Mouse (Mus musculus) forebrain, embryonic 16.5 days (tissue): ENCODE measurements around the gene Ssty2. TPM values are rescaled to one million over a fixed set of nuclear protein-coding genes. Genes with fewer than 3 reads are reported as not detected.
"Not testable (repeated sequence)": the region's sequence is repeated elsewhere in the genome, so short reads cannot be mapped to it uniquely, and the experiment has no call there.

Experiments used
- ATAC-seq: fragments of 200-750 bp; cut with Nextera tagmentation; 2 replicates; pipeline ENCODE4 v1.8.0; 2017; ENCODE audit warnings: mild to moderate bottlenecking, moderate library complexity
- H3K27ac ChIP-seq: fragments of 300-500 bp; sonication (generic); 2 replicates; pipeline ENCODE4 v1.5.1; 2014; ENCODE audit warnings: low read length, control low read depth
- H3K27me3 ChIP-seq: fragments of 300-500 bp; sonication (generic); replicated peaks from 2 replicates; pipeline ENCODE4 v1.6.1; 2014; ENCODE audit warnings: low read length; ENCODE audit not compliant: control insufficient read depth, insufficient read depth
- H3K36me3 ChIP-seq: fragments of 300-500 bp; sonication (generic); 2 replicates; pipeline ENCODE4 v1.6.1; 2014; ENCODE audit not compliant: control insufficient read depth, insufficient read depth
- H3K4me1 ChIP-seq: fragments of 300-500 bp; sonication (generic); replicated peaks from 2 replicates; pipeline ENCODE4 v1.6.1; 2014; ENCODE audit warnings: low read length; ENCODE audit not compliant: control insufficient read depth, insufficient read depth
- H3K4me2 ChIP-seq: fragments of 300-500 bp; sonication (generic); 2 replicates; pipeline ENCODE4 v1.6.1; 2014; ENCODE audit warnings: mild to moderate bottlenecking, low read length, control low read depth
- H3K4me3 ChIP-seq: fragments of 300-500 bp; sonication (generic); replicated peaks from 2 replicates; pipeline ENCODE4 v1.5.1; 2014; ENCODE audit warnings: mild to moderate bottlenecking, low read length, control low read depth
- H3K9ac ChIP-seq: fragments of 300-500 bp; sonication (generic); replicated peaks from 2 replicates; pipeline ENCODE4 v1.6.1; 2014; ENCODE audit warnings: low read depth, low read length, control low read depth
- H3K9me3 ChIP-seq: fragments of 300-500 bp; sonication (generic); 2 replicates; pipeline ENCODE4 v1.6.1; 2016; ENCODE audit warnings: low read length; ENCODE audit not compliant: control insufficient read depth
- WGBS: fragments of 180-500 bp; shearing (Covaris S2); extraction: QIAGEN DNeasy Blood & Tissue Kit; methylation state at CpG from one replicate; pipeline ENCODE4 v1.1.7; 2014; 5-methylcytosine and 5-hydroxymethylcytosine counted together
- polyA plus RNA-seq: library from polyadenylated mRNA; unstranded; fragments of >200 nt; fragmentation: Nextera tagmentation; extraction: Ambion mirVana; gene quantifications from 2 replicates; pipeline ENCODE4 v1.2.1, GENCODE M21; 2015

Gene Ssty2
- not detected in 2 replicates for polyA plus RNA-seq

GRCm38 (mm10) chrY:67047972-67048371, at the start of gene Ssty2:
Gene Ssty2, minus strand, starts transcription at chrY:67048072.
- H3K4me1 ChIP-seq, H3K27me3 ChIP-seq, H3K9ac ChIP-seq, H3K36me3 ChIP-seq, H3K9me3 ChIP-seq, ATAC-seq, H3K4me2 ChIP-seq, H3K4me3 ChIP-seq, H3K27ac ChIP-seq: not testable (repeated sequence)
- no CpG with 5 or more reads among the region's 4 CpGs for WGBS
